Mouse (Mus musculus) megakaryocyte, adult 5-6 weeks (primary cell): ENCODE data around the gene Fxyd5. TPM values are rescaled to one million over a fixed set of nuclear protein-coding genes. Genes with fewer than 3 reads are reported as not detected.
A peak's percentile ranks its signal among the peaks of the same experiment; 100 is the strongest.

Experiments used
- ATAC-seq: 2 replicates; pipeline ENCODE4 v1.8.0; 2016; ENCODE audit warnings: mild to moderate bottlenecking, inconsistent platforms; ENCODE audit not compliant: poor library complexity, severe bottlenecking
- total RNA-seq, 2 experiments: library from RNA; stranded (forward) in 1 of 2; stranded (reverse) in 1 of 2; fragments of 153-499, 151-499 nt in 1 of 2; fragments of 221-1000, 200-1000 nt in 1 of 2; gene quantifications; 2 replicates each; pipeline versions ENCODE4 v1.2.3 to v1.2.4; 2015 to 2017

Fxyd5 gene
- total RNA-seq (2015) (1,077 and 1,092 TPM in 2 replicates), total RNA-seq (2017) (807 and 874 TPM in 2 replicates)

GRCm38 (mm10) chr7:31042431-31042910 lies at the start of gene Fxyd5:
Fxyd5 (minus strand) TSS chr7:31042481.
- ATAC-seq, result no peak

DNA sequence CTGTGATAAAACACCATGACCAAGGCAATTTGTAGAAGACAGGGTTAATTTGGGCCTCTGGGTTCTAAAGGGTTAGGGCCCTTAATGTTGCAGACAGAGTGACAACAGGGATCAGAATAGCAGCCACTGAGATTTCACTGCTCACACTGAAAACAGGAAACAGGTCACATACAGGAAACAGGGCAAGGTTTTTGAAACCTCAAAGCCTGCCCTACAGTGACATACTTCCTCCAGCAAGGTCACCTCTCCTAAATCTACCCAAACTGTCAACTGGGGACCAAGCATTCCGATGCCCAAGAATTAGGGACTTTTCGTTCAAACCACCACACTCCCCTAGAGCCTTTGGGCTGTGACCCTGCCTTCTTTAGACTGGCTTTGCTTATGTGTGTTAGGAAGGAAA lies 47.4 kb upstream of the Fxyd5 start:
- ATAC-seq, result peak; percentile 93

- ATAC-seq, result no peak
Observed at GRCm38 (mm10) chr7:31088206-31088605, 45.9 kb upstream of the Fxyd5 start.

GRCm38 (mm10) chr7:31087262-31087661 lies 45.0 kb upstream of the Fxyd5 start:
- ATAC-seq, result no peak

- peak; percentile 38; the same call in 1 of the 2 replicates for ATAC-seq
Observed at GRCm38 (mm10) chr7:31086175-31086755, 44.0 kb upstream of the Fxyd5 start.

GRCm38 (mm10) chr7:31085171-31085570 lies 42.9 kb upstream of the Fxyd5 start:
- no peak for ATAC-seq

DNA sequence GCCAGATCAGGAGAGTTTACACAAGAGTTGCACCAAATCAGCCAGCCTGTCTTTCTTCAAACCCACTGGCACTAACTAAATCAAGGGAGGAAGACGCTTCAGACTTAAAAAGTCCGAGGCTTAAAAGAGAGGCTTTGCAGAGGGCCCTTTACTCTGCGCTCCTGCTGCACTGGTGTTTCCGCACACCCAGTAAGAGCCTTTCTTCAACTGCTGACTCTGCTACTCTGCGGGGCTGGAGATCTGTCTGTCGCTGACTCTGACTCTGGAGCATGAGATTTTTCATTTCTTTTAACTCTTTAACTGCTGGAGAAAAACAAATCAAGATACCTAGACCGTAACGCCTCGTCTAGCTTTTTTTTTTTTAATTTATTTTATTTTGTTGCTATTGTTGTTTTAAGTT lies 41.9 kb upstream of the Fxyd5 start:
- no peak for ATAC-seq

- ATAC-seq, result no peak
Observed at GRCm38 (mm10) chr7:31082831-31083588, 40.7 kb upstream of the Fxyd5 start.

- no peak for ATAC-seq
Observed at GRCm38 (mm10) chr7:31082106-31082505, 39.8 kb upstream of the Fxyd5 start.

- no peak for ATAC-seq
Observed at GRCm38 (mm10) chr7:31081106-31081505, 38.8 kb upstream of the Fxyd5 start.

DNA sequence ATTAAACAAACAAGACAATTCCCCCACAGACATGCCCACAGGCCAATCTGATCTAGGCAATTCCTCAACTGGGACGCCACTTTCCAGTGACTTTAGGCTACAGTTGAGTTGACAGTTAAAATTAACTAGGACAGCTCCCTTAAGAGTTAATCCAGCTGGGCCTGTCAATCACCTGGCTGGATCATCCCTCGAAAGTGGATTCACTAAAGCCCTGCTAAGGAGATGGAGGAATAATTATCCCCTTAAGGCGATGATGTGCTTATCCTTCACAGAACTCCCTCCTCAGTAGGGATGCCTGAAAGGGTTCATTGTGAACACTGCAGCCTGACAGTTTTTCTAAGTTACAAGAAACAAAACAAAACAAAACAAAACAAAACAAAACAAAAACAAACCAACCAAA lies 38.3 kb upstream of the Fxyd5 start:
- no peak for ATAC-seq

GRCm38 (mm10) chr7:31079670-31080069 lies 37.4 kb upstream of the Fxyd5 start:
- ATAC-seq, result no peak

DNA sequence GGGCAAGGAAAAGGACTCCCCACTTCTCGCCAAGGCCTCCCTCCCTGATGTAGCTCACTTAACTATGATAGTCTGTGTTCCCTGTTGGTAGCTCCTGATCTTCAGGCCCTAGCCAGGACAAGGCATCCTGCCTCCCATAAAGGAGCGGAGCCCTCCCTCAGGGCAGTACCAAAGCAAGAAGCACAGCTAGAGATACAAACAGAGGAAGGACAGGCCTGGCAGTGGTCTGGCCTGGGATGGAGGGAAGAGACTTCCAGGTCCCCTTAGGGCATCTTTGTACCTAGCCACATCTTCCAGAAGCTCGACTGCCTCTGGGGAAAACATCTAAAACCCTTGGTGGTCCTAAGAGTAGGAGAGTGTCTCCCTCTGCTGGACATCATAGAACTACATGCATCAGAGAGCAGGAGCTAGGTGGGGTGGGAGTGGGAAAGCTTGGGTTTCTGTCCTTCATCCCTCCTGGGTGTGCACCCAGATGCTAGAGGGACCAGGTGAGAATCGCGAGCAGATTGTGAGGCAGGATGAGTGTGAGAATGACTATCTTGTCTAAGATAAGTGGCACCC lies 35.7 kb upstream of the Fxyd5 start:
- ATAC-seq, result peak; percentile 63

DNA sequence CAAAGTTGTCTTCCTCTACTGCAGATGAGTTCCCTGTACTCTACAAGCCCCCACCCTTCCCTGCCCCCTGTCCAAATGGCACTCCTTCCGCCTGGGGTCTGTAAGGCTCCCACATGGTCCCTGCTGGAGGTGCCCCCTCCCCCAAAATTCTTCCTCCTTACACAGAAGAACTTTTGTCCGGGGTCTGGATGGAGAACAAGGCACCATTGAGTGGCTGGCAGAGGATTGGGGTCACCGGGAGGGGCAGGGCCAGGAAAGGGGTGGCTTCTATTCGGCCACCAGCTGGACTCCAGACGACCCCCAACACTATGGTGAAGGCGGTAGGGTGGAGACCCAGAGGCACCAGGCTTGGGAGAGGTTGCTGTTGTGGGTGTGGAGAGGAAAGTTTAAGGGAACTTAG lies 35.2 kb upstream of the Fxyd5 start:
- ATAC-seq, result no peak

DNA sequence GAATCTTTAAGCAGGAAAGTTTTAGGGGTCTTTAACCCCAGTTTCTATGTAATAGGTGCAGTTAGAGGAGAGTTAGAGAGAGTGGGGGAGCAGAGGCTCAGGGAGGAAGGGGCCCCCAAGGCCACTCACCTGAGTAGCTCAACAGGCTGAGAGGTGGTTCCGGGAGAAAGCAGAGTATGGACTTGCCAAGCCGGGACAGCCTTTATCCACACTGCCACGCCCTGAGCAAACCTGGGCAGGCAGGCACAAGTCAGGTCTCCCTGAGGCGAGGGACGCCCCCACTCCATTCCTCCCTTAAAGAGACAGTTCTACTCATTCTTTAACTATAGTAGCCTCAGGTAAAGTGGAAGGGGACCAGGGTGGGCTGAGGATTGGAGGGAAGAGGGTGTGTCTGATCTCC lies 34.2 kb upstream of the Fxyd5 start, which contains the start of gene Fxyd3:
Fxyd3 (minus strand) TSS at position 213 of the 400 bp plus-strand sequence.
- ATAC-seq, result no peak

- no peak for ATAC-seq
Observed at GRCm38 (mm10) chr7:31074713-31075069, 32.4 kb upstream of the Fxyd5 start.

GRCm38 (mm10) chr7:31074061-31074712 lies 31.9 kb upstream of the Fxyd5 start:
- ATAC-seq, result no peak

DNA sequence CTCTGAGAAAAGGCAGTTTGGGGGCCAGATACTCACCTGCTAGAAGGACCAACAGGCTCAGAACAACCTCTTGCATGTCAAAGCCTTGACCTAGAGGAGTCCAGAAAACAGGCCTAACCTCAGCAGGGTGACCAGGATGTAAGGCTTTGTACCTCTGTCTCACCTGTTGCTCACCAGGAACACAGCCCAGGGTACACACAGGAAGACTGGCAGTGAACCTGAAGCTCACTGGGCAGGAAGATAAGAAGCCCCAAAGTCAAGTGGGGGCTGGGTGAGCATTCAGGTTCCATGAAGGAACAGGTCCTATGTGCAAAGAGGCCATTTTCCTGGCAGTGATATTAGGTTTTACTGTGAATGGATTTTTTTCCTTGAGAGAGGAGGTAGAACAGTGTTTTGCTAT lies 31.3 kb upstream of the Fxyd5 start:
- ATAC-seq, result no peak

DNA sequence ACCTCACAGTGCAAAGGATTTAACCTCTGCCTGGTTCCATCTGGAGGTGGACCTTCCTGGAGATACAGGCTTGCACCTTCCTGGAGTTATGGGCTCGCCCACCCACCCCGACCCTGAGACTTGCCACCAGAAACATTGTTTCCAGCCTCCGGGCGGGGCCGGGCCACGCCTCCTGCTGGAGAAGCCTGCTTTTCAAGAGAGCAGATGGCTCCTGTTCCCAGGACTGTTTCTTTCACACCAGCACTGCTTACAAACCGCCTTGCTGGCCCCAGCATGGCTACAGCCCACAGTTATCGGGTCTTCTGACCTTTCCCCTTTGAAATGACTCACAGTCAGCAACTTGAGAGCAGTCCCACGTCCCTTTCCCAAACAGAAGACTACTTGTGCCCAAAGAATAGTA lies 30.0 kb upstream of the Fxyd5 start:
- no peak for ATAC-seq

- no peak for ATAC-seq
Observed at GRCm38 (mm10) chr7:31070324-31070723, 28.0 kb upstream of the Fxyd5 start.

DNA sequence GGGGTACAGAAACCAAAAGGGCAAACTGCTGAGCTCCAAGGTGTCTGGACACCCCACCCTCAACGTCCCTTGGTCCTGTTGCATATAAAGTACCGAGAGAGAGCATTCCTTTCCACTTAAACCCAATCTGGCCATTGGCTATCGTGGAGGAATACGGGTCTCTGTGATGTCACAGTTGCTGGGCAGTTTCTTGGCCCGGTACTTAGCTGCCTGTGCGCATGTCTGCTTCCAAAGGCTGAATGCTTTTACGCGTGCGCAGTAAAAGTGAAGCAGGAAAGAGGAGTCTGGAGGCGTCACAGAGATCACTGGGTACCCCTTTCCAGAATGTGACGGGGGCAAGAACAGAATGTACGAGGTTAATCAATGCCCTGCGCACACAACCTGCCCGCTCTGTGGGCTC lies 27.2 kb upstream of the Fxyd5 start:
- no peak for ATAC-seq

GRCm38 (mm10) chr7:31067836-31068235 lies 25.6 kb upstream of the Fxyd5 start:
- no peak for ATAC-seq
